Mouse (Mus musculus): ENCODE measurements around the gene Slbp. TPM values are rescaled to one million over a fixed set of nuclear protein-coding genes. Genes with fewer than 3 reads are reported as not detected.

Slbp gene
- total RNA-seq, 2 experiments from 2014 or later: 483 to 597 TPM

Other genes starting within 250 kb of the Slbp start
- not detected in 2 replicates for gene Nkx1-1, start 218.6 kb downstream of the Slbp start, total RNA-seq (2015; ENCODE audit: low replicate concordance)
- gene Nkx1-1, start 218.6 kb downstream of the Slbp start, total RNA-seq (2017; ENCODE audit: low replicate concordance): not detected in 2 replicates
- gene Fam53a, start 22.9 kb downstream of the Slbp start, total RNA-seq (2015; ENCODE audit: low replicate concordance): 8.0 and 9.7 TPM in 2 replicates
- 3.0 and 29.2 TPM in 2 replicates for gene Fam53a, start 22.9 kb downstream of the Slbp start, total RNA-seq (2017; ENCODE audit: low replicate concordance)
- not detected in 2 replicates for gene Gm9903, start 22.6 kb downstream of the Slbp start, total RNA-seq (2015; ENCODE audit: low replicate concordance)
- 0.77 TPM in 1 of 2 replicates, not detected in the other for gene Gm9903, start 22.6 kb downstream of the Slbp start, total RNA-seq (2017; ENCODE audit: low replicate concordance)
- 544 and 682 TPM in 2 replicates for gene Tacc3, start 5.6 kb upstream of the Slbp start, total RNA-seq (2015; ENCODE audit: low replicate concordance)
- 404 and 639 TPM in 2 replicates for gene Tacc3, start 5.6 kb upstream of the Slbp start, total RNA-seq (2017; ENCODE audit: low replicate concordance)
- gene Tmem129, start 5.8 kb upstream of the Slbp start, total RNA-seq (2015; ENCODE audit: low replicate concordance): 44.4 and 49.4 TPM in 2 replicates
- gene Tmem129, start 5.8 kb upstream of the Slbp start, total RNA-seq (2017; ENCODE audit: low replicate concordance): 28.2 and 37.7 TPM in 2 replicates
- gene Fgfr3, start 69.1 kb upstream of the Slbp start, total RNA-seq (2015; ENCODE audit: low replicate concordance): not detected in 2 replicates
- gene Fgfr3, start 69.1 kb upstream of the Slbp start, total RNA-seq (2017; ENCODE audit: low replicate concordance): not detected in 2 replicates
- 7.6 and 13.8 TPM in 2 replicates for gene Letm1, start 130.2 kb upstream of the Slbp start, total RNA-seq (2015; ENCODE audit: low replicate concordance)
- 8.3 and 13.4 TPM in 2 replicates for gene Letm1, start 130.2 kb upstream of the Slbp start, total RNA-seq (2017; ENCODE audit: low replicate concordance)
- 111 and 127 TPM in 2 replicates for gene Nsd2, start 168.2 kb upstream of the Slbp start, total RNA-seq (2015; ENCODE audit: low replicate concordance)
- gene Nsd2, start 168.2 kb upstream of the Slbp start, total RNA-seq (2017; ENCODE audit: low replicate concordance): 243 and 248 TPM in 2 replicates